ENCODE assay signal across 12 mouse cellular contexts in the genomic region with DNA sequence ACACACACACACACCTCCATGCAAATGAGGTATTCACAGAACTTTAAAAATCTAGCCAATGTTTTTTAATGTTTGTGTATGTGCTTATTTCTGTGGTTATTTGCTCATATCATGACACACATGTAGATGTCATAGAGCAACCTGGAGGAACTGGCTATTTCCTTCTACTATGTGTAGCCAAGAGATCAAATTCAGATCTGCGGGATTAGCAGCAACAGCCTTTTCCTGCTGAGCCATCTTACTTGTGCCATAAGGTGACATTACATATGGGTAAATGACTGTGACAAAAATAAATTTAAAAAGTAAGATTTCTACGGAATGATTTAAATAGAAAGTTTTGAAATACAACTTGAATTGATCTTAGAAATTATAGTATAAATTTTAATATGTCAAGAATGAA.
"Had no signal": no experiment of that assay in that cellular context is flagged by ENCODE, and none has a peak within 500 bp of the region (broad histone marks: within the 10 kb centered on the region; RNA-seq: fewer than 3 reads in every experiment).

No protein-coding gene starts in this region.

- DNase-seq: left cerebral cortex, postnatal 4 days; liver; liver, embryonic 13.5 days; liver, postnatal 0 days; lung, adult 18-20 months; lung, adult 2 months; lung, embryonic 14.5 days; lung, postnatal 10 days; lung, postnatal 14 days; lung, postnatal 36 days; lung, postnatal 4 days; midbrain, embryonic 14.5 days had no signal
